Mouse (Mus musculus) lung, postnatal 0 days (tissue): ENCODE results near the gene Slc13a4.

Experiments
- CTCF ChIP-seq: IDR thresholded peaks from 2 replicates; pipeline ENCODE4 v1.5.1; 2016; ENCODE audit warnings: antibody characterized with exemption, mild to moderate bottlenecking
- EP300 ChIP-seq: IDR thresholded peaks from 2 replicates; pipeline ENCODE4 v1.6.1; 2016; ENCODE audit warnings: antibody characterized with exemption, mild to moderate bottlenecking, control low read depth

DNA sequence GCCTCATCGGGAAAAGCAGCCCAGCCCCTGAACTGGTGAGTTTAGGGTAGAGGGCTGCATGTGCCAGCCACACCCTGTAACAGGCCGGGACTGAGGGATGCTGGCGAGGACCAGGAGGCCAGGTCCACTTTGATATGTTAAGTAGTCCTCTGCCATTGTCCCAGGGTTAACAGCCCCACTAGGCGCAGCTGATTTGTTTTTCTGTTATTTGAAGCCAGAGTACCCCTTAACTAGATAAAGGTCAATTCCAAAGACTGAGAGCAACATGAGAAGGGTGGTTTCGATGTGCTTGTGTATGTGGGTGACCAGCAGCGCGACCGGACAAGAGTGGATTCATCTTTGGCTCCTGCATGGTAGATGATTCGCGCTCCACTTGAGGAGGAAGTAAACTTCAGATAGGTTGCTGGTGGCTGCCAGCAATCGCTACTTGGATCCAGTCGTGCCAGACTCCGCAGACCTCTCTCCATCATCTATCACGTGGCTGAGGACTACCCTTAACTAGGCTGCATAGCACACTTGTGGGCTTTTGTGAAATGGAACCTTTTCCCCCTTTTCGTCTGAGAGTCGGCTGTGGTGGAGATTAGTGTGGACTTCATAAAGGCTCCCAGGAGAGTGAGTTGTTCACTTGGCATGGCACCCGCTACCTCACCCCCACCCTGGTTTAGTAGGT lies 56.0 kb downstream of the Slc13a4 start:
- no peak for TF ChIP-seq CTCF
- TF ChIP-seq EP300 = no peak
